Mouse (Mus musculus) T-helper 17 cell (primary cell): ENCODE results near the gene Pkp4.

Experiments
- in situ Hi-C, 2 experiments: fragments of 300-600 bp; cut with MboI, MseI; formaldehyde crosslinking; loops; 1 replicate in 1 of 2; 2 replicates in 1 of 2; pipeline ENCODE4 v1.15.1; 2025; ENCODE audit warnings: high pct_unique_total_duplicates in 2 of 2

The Pkp4 gene

DNA sequence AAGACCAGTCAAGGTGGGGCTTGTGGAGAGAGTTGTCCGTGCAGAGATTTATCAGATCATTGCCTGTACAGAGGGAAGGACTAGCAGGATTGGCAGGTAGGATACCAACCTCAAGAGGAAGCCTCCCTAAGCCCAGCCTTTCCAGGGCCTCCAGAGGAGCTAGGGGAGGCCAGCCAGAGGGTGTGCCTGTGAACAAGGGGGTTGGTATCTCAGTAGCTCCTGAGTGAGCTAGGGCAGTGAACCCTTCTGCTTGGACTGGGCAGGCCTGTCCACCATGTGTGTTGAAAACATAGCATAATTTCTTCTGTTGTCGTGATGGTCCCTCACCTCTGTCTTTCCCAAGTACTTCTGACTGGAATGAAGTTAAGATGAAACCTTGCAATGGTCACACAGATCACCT is 100.6 kb downstream of the Pkp4 start:
- in situ Hi-C loops, result no loop called here

DNA sequence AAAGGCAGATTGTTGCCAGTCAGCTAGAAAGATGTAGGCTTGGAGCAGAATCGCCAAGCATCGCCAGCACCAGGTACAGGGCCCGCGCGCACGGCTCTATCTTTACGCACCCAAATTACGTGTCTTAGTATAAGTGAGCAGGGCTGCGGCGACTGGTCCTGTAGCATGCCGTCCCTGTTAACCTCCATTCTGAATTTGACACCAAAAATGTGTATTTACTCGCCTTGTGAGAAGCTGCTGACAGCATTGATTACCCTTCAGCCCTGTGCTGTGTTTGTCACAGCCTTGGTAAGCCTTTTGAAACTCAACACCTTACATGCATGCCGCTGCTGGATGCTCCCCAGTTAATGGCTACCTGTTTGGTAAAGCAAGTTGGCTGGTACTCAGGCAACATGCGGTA is 105.8 kb downstream of the Pkp4 start:
- in situ Hi-C loops, result no loop called here

DNA sequence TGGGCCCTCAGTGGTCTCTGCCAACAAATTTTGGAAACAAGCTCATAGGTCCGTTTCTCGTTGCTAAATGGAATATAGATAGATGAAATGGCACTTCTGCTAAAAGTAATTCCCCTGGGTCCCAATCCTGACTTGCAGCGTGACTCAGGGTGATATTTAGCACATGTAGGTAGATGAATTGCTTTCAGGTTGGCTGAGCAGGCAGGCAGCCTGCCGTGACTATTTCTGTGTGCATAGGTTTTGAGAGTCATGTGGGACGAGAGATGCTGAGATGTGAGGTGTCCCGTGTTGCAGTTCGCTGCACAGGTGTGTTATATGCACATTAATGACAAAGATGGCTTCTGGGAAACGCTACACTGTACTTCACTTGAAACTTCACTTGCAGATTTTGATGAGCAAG is 111.2 kb downstream of the Pkp4 start:
- in situ Hi-C loops, result no loop called here

DNA sequence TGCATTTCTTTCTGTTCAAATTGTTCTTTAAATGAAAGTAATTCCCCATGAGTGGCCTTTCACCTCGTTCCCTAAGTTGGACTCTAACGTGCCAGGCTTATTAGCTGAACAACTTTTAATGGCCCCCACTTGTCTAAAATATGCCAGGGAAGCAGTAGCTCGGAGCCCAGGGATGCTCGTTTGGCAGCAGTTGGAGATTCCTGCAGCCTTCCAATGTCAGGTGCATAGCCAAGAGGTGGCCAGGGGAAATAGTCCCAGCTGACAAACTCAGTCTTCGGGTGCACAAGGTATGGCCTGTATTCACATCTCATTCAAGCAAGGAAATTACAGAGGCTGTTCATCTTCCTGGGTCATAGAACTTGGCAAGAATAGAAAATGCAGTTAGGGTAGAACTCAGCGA is 112.1 kb downstream of the Pkp4 start:
- in situ Hi-C loops, result no loop called here

DNA sequence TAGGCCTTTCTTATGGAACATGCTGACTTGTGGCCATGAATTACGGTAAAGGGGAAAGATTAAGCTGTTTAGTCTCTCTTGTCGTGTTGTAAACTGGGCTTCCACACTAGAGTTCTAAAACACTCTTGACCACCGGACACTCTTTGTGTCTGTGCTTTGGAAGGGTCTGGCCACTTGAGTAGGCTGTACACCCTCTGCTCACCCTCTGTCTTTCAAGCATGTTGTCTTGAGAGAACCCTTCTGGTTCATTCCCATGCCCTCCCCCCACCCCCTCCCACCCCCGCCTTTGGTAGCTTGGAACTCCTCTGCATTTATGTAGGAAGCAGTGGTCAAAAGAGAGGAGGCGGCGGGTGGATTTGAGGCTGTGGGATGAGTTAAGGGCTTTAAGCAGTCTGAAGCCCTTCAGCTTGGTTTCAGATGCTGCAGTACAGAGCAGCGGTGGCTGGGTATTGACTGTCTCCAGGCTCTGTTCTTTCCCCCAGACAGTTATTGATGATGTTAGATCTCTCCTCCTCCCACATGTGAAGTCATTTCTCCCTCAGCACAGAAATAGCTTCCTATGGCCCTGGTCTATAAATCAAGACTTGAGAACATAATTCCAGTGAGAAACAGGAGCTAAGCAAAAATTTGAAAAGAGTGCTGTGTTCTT is 120.4 kb downstream of the Pkp4 start:
- in situ Hi-C loops, result no loop called here

DNA sequence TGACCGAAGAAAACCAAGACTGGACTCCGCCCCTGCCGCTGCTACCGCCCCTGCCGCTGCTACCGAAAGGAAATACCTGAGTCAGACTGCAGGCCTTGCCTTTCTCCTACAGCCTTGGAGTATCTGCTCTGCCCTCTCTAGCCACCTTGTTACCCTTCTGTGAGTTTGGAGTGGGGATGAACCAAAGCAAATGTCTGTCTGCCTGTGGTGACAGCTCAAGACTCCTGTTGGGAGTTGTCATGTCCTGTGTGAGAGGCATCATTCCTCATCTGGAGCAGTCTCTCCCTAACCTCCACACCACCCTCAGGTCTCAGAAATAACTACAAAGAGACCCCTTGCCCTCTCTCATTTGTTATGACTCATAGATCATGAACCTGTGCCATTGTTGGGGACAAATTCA is 122.3 kb downstream of the Pkp4 start:
- in situ Hi-C loops, result no loop called here

DNA sequence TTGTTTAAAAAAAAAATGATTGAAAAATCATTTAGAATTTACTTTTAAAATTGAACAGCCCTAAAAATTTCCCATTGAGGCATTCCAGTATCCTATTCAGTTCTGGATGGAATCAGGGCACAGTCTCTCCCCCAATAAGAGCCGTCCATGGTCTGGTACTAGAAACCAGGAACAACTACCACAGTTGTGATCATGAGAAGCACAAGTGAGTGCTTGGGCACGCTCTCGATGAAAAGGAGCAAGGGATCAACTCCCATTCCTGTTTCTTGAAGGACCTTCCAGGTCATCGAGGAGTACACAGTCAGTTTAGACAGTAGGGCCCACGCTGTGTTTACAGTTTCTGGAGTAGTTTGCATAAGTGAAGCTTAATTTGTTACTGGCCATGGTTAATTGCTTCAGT is 123.6 kb downstream of the Pkp4 start:
- in situ Hi-C loops, result no loop called here

DNA sequence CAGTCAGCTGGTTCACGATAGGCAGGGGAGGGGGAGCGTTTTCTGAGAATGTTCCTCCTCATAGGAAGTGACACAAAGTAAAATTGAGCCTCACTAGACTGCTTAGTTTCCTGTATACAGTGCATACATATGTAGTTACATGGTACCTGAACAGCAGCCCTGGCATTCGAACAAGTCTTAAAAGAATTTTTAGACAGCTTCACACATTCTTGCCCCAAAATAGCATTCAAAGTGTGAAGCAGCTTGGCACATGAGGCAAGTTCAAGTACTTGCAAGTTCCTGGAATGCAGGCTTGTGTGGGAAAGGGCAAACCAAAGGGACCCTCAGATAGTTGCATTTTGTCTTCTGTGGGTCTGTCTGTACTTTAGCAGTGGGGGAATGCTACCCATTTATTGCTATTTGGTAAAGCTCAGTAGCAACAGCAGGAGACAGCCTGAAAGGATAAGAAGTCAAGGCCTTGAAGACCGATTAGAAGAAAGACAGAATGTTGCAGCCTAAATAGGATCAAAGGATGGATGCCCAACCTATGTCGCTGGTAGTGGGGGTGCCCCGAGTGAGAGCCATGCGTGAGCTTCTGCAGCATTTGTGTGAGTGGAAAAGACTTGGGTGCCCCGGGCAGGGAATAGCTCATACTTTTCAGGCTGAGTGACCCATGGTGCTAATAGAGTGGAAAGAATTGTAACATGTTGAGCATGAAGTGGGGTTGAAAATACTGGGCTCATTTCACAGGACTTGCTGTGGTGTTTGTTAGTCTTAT is 124.3 kb downstream of the Pkp4 start:
- in situ Hi-C loops, result no loop called here

DNA sequence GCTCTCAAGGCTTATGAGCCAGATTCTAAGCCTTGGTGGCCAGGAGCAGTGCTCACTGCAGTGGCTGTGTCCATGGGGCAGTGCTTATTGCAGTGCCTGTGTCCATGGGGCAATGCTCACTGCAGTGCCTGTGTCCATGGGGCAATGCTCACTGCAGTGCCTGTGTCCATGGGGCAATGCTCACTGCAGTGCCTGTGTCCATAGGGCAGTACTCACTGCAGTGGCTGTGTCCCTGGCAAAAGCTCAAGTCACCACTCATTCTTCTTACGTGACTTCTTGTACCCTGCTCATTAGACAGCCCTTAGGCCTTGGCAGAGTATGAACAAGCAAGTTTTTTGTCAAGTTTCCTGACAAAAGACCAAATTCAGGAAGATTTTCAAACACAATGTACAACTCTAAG is 124.9 kb downstream of the Pkp4 start:
- in situ Hi-C loops, result no loop called here

DNA sequence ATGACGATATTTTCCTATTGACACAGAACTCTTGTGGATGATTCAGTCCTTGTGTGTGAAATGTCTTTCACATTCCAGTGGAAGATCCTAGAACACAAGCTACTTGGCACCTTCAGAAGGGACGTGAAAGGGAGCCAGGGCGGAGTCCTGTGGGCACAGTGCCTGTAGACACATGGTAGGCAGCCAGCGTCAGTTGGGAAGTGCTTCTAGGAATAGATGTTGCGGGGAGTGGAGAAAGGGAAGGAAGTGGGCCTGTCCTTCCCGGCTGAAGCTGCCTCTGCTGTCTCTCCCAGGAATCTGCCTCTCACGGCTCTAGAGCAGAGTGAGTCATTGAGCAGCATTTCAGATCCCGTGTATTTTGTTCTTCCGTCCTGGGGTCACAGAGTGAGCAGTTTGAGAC is 125.6 kb downstream of the Pkp4 start:
- in situ Hi-C loops, result no loop called here

DNA sequence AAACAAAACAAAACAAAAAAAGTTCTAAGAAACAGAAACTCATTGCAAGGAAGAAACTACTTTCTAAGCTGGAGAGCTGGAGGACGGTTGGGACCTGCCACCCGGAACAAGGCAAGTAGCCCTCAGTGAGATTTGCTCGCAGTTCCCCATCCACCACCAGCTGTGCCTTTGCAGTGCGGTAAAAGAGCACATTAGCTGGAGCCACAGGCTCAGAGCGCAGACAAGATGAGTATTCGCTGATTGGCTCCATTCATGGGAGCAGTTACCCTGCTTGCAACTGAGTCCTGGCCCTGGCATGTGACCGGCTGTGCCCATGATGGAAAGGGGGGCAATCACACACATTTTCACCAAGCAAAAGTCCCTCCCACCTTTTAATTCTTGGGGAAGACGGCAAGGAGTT is 127.0 kb downstream of the Pkp4 start:
- in situ Hi-C loops, result no loop called here

DNA sequence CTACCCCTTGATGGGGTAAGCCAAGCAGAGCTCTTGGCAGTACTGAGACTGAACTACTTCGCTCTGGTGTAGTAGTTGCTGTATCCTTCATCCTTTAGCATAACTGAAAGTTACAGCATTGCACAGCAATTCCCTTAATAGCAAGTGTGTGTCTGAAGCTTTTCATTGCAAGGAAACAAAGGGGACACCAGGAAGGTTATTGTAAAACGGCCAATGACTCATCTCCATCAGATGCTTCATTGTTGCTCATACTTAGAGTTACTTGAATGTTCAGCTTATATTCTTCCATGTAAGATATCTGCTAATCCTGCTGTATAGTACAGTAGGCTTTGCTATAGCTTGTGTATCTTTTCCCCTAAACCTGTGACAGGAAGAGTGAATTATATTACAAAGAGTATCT is 128.8 kb downstream of the Pkp4 start:
- in situ Hi-C loops, result no loop called here

DNA sequence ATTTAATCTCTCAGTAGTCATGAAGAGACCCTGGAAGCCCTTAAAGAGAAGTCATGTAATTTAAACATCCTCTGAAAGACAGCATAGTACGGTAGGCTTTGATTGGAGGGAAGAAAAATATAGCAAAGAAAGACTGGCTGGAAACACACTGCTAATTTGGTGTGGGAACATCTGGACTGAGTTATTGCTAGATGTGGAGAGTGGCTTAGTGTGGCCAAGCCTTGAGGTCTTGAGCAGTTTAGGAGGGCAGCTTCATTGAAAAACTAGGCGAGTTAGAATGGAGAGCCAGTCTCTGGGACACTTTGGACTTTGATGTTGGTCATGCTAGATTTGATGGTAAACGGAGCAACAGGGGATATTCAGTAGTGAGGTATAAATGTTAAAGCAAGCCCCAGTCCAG is 129.7 kb downstream of the Pkp4 start:
- in situ Hi-C loops, result no loop called here

DNA sequence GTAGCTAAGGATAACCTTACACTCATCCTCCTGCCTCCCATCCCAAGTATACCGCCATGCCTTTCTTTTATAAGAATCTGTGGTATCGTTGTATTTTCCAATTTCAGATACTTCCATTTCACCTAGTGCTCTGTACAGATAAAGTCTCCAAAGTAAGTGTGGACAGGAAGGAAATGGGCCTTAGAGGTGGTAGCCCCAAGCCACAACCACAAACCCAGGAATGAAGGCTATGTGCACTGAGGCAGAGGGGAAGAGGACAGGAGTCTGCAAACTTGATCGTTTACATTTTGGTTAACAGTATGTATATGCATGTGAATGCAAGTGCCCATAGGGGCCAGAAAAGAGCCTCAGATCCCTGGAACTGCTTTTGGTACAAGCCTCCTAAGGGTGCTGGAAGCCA is 139.2 kb downstream of the Pkp4 start:
- in situ Hi-C loops, result no loop called here

DNA sequence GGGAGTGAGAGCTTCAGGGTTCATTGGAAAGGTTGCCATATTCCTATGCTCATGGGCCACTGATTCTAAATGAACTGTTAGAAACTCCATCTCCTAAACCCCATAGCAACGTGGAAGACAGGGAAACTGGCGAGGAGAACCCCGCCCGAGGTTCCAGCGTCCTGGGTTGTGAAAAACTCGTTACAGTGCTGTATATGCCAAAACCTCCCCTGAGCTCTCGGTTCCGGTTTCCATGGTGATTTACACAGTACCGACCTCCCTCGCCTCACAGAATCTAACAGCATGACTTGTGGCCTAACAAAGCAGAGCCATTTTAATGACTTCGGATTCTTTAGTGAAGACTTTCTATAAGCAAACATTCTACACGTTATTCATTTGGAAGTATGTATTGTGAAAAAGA is 141.0 kb downstream of the Pkp4 start:
- in situ Hi-C loops, result no loop called here

DNA sequence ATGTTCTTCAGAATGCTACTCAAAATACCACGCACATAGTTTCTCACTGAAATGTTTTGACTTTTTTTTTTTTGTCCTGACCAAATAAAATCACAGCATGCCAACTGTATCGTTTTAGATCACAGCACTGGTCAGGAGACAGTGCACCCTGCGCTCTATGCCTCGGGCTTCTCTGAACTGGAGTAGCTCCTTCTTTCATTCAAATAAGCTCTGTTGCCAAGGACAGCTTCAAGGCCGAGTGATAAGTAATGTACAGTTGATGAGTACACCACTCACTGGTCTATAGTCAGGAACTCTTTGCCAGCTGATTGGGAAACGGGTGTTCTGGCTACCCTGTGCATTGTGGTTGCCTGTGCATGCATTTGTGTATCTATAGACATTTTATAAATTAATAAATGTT is 141.8 kb downstream of the Pkp4 start:
- in situ Hi-C loops, result no loop called here

DNA sequence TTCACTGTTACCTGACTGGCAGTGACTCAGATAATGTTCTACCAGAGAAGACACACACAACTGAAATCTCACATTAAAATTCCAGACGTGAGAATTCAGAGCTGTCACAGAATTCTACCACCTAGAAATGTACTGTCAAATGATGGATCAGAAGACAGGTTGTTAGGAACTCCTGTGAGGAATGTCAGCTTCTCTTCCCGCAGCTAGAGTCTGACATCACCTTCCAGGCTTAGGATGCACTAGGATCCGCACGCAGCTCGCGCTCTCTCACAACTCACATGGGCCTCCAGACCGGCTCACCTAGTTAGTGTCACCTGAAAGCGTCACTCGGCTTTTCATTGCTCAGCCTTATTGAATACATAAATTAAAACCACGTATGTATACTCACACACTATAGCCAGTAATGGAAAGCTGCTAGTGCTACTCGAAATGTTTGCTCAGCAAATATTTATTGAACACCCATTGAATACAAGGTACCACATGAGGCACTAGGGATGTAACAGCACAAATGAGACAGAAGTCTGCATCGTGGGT is 142.9 kb downstream of the Pkp4 start:
- in situ Hi-C loops, result no loop called here

DNA sequence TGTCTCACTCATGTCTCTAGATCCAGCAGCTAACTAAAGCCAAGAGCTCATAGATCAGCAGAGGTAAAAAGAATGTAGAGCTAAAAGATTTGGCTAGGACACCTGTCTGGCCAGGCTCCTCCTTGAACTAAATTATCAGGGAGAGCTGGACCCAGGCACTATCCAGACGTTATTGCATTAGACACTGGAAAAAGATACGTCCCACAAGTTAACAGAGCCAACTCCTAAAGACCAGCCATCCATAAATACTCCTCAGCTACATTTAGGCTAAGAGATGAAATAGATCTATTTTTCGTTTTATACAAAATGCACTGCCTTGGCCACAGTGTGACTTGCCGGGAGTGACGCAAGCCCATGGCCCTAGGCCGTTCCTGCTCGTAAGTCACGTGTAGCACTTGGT is 146.7 kb downstream of the Pkp4 start:
- in situ Hi-C loops, result no loop called here

DNA sequence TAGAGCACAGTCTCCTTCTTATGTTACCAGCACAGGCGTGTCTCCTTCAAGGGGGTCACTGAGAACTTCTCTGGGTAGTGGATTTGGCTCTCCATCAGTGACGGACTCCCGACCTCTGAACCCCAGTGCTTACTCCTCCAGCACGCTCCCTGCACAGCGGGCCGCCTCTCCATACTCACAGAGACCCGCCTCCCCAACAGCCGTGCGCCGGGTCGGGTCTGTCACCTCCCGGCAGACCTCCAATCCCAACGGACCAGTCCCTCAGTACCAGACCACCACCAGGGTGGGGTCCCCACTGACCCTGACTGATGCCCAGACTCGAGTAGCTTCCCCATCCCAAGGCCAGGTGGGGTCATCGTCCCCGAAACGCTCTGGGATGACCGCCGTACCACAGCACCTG is 147.4 kb downstream of the Pkp4 start:
- in situ Hi-C loops, result no loop called here

DNA sequence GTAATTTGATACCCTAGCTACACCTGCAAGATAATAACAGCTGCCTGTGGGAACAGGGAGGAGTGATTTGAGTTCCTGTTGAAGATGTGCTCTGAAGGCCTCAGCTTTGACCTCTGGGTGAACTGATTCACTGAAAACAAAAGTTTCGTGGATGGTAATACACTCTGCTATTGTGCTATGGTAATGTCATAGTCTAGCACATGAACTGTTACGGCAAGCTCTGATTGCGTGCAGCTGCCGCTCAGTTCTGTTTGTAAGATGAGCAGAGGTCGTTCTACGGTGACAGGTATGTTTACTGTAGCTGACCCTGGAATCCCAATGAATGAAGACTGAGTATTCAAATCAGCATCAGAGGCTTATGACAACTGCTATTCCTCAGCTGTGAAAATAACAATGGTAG is 152.6 kb downstream of the Pkp4 start:
- in situ Hi-C loops, result loop anchor here in 1 of 2 experiments (10.0 kb wide), 1 partner anchor 188 kb away; no protein-coding TSS in a partner anchor

DNA sequence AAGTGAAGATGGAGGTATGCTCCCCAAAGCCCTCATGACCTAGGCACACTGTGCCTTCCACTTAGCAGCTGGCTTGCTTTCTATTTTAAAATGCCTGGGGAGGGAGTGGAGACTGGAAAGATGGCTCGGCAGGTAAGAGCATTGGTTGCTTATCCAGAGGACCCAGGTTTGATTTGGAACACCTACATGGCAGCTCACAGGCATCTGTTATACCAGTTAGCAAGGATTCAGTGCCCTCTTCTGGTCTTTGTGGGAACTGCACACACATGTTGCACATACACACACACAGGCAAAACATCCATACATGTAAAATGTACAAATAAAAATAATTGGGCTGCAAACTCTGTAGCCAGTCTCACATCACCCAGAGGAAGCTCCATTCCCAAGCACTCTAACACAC is 158.0 kb downstream of the Pkp4 start:
- in situ Hi-C loops, result loop anchor here in 1 of 2 experiments (10.0 kb wide), 1 partner anchor 194 kb away; no protein-coding TSS in a partner anchor

DNA sequence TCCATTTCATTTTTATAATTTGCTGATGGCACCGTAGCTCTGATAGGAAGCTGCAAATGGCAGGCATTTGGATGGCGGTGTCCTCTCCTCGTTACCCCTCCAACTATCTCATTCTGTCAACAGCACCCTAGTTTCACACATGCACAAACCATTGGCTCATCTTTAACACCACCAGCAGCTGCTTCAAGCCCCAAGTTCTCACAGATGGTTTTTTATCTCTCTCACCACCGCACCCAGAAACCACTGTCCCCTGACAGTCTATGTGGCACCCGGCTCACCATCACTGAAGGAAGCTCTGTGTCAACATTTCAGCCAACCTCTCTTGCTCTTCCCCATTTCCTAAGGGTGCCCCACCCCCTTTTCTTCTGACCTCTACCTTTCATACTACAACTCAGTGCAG is 167.3 kb downstream of the Pkp4 start:
- in situ Hi-C loops, result no loop called here

DNA sequence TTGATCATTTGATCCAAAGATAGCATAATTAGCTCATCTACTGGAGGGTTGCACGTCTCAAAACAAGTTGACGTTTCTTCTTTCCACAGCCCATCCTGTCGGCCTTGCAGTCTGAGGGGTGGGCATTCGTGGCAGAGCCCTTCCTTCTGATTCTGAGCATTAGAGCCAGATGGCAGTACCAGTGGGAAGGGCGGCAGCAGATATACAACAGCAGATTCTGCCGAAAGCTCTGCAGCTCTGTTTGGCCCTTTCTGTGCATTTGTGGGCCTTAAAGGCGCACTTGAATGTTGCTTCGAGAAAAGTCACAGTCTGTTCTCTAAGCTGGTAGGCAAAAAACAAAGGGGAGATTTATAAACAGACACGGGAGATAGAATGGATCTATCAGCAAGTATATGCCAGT is 170.4 kb downstream of the Pkp4 start:
- in situ Hi-C loops, result no loop called here
